Mouse (Mus musculus): Measurements from ENCODE around the gene Nme7.

DNA sequence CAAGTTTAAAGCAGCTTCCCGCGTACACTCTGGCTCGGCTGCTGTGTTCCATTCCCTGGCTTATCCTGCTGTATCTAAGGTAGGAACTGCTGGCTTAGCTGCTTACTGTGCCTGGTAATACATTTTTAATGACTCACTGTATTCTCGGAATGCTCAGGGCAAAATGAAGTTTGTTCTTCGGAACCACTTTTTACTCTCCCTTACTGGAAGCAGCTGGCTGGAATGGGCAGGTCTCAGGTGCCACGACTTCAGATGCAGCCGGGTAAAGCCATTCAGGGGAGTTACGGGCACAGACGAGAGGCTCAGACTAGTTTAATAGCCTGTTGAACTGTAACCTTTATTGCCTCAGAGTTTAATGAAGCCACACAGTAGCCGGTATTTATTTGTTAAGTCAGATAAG is 17.5 kb downstream of the Nme7 start:
- TF ChIP-seq E2F4 (IDR thresholded peaks at IDR 0.05; ENCODE audit: insufficient read depth) (no peak), POLR2A (IDR thresholded peaks at IDR 0.05; ENCODE audit: insufficient read length, low read depth) (no peak), MYOD1 (IDR thresholded peaks at IDR 0.05; ENCODE audit: control insufficient read depth in 1 of 3, insufficient read length in 2 of 3, low read depth in 2 of 3) (no peak), SRF (IDR thresholded peaks at IDR 0.05; ENCODE audit: control insufficient read depth, insufficient read length, low read depth) (no peak), USF1 (IDR thresholded peaks at IDR 0.05; ENCODE audit: low read depth) (no peak), CEBPB (IDR thresholded peaks at IDR 0.05; ENCODE audit: insufficient read depth, poor library complexity, severe bottlenecking) (no peak), MAX (IDR thresholded peaks at IDR 0.05; ENCODE audit: low read depth) (no peak), TCF3 (IDR thresholded peaks at IDR 0.05; ENCODE audit: insufficient read length, low read depth) (no peak), MYOG (IDR thresholded peaks at IDR 0.05; ENCODE audit: control insufficient read depth in 1 of 3, insufficient read depth in 1 of 3, insufficient read length in 2 of 3, low read depth in 2 of 3) (no peak)

Measured in myocyte (in vitro differentiated cells).